Mouse (Mus musculus) MEL (cell line): ENCODE measurements around the gene Efna2. TPM values are rescaled to one million over a fixed set of nuclear protein-coding genes. Genes with fewer than 3 reads are reported as not detected.

ENCODE experiments used
- DNase-seq: peaks from one replicate; pipeline ENCODE4 v3.0.0; 2011; ENCODE audit warnings: low read depth, low spot score
- H3K27ac ChIP-seq: 2 replicates; pipeline ENCODE4 v1.5.1; 2012; ENCODE audit warnings: low read depth, mild to moderate bottlenecking, control low read depth, low read length, moderate library complexity; ENCODE audit not compliant: control insufficient read depth
- H3K27me3 ChIP-seq, 2 experiments: fragments of 150-350 bp in 1 of 2; sonication (generic) in 1 of 2; 2 replicates each; pipeline ENCODE4 v1.6.1; 2012; ENCODE audit warnings: low read length in 2 of 2, mild to moderate bottlenecking in 2 of 2, improper control_type of control experiment in 1 of 2, moderate library complexity in 1 of 2; ENCODE audit not compliant: insufficient read depth in 2 of 2, control insufficient read depth in 1 of 2
- H3K36me3 ChIP-seq, 2 experiments: 2 replicates each; pipeline ENCODE4 v1.6.1; 2012 to 2014; ENCODE audit warnings: low read length in 2 of 2, improper control_type of control experiment in 1 of 2, inconsistent platforms in 1 of 2, mild to moderate bottlenecking in 1 of 2; ENCODE audit not compliant: insufficient read depth in 2 of 2, control insufficient read depth in 1 of 2
- H3K4me1 ChIP-seq, 2 experiments: fragments of 150-350 bp in 1 of 2; sonication (generic) in 1 of 2; 2 replicates each; pipeline ENCODE4 v1.6.1; 2012; ENCODE audit warnings: low read length in 2 of 2, improper control_type of control experiment in 1 of 2, mild to moderate bottlenecking in 1 of 2; ENCODE audit not compliant: insufficient read depth in 2 of 2, control insufficient read depth in 1 of 2
- H3K4me3 ChIP-seq, 2 experiments: fragments of 150-350 bp in 1 of 2; sonication (generic) in 1 of 2; 2 replicates each; pipeline ENCODE4 v1.5.1; 2012; ENCODE audit warnings: low read depth in 2 of 2, low read length in 2 of 2, mild to moderate bottlenecking in 2 of 2, moderate library complexity in 2 of 2, control low read depth in 1 of 2, improper control_type of control experiment in 1 of 2; ENCODE audit not compliant: control insufficient read depth in 1 of 2, insufficient read depth in 1 of 2
- H3K79me2 ChIP-seq: 2 replicates; pipeline ENCODE4 v1.6.1; 2012; ENCODE audit warnings: mild to moderate bottlenecking, low read length, moderate library complexity; ENCODE audit not compliant: control insufficient read depth, poor library complexity, insufficient read depth
- H3K9ac ChIP-seq: 2 replicates; pipeline ENCODE4 v1.6.1; 2012; ENCODE audit warnings: low read depth, mild to moderate bottlenecking, control low read depth, low read length, moderate library complexity; ENCODE audit not compliant: control insufficient read depth, poor library complexity, severe bottlenecking
- H3K9me3 ChIP-seq: fragments of 150-350 bp; sonication (generic); replicated peaks from 2 replicates; pipeline ENCODE4 v1.6.1; 2012; ENCODE audit warnings: mild to moderate bottlenecking, low read length, improper control_type of control experiment, moderate library complexity; ENCODE audit not compliant: insufficient read depth
- BHLHE40 ChIP-seq: IDR thresholded peaks from 2 replicates; pipeline ENCODE4 v1.6.1; 2012; ENCODE audit warnings: low read depth, mild to moderate bottlenecking, inconsistent platforms, low read length, improper control_type of control experiment, borderline replicate concordance
- ELF1 ChIP-seq: IDR thresholded peaks from 2 replicates; pipeline ENCODE4 v1.6.1; 2014; ENCODE audit warnings: low read depth, mild to moderate bottlenecking, inconsistent platforms, low read length, improper control_type of control experiment, moderate library complexity
- EP300 ChIP-seq, 2 experiments: IDR thresholded peaks; 2 replicates each; pipeline ENCODE4 v1.6.1; 2011; ENCODE audit warnings: improper control_type of control experiment in 2 of 2, low read length in 2 of 2, low read depth in 1 of 2, mild to moderate bottlenecking in 1 of 2
- ETS1 ChIP-seq: IDR thresholded peaks from 2 replicates; pipeline ENCODE4 v1.6.1; 2012; ENCODE audit warnings: low read depth, mild to moderate bottlenecking, inconsistent platforms, low read length, improper control_type of control experiment, moderate library complexity
- GABPA ChIP-seq: IDR thresholded peaks from 2 replicates; pipeline ENCODE4 v1.6.1; 2012; ENCODE audit warnings: low read depth, mild to moderate bottlenecking, inconsistent platforms, low read length, improper control_type of control experiment, moderate library complexity
- GATA1 ChIP-seq: IDR thresholded peaks from 2 replicates; pipeline ENCODE4 v1.6.1; 2011; ENCODE audit warnings: low read depth, low read length, improper control_type of control experiment
- JUND ChIP-seq: IDR thresholded peaks from 2 replicates; pipeline ENCODE4 v1.6.1; 2011; ENCODE audit warnings: low read depth, mild to moderate bottlenecking, improper control_type of control experiment, low read length
- MAFK ChIP-seq: IDR thresholded peaks from 2 replicates; pipeline ENCODE4 v1.6.1; 2011; ENCODE audit warnings: low read depth, mild to moderate bottlenecking, low read length, improper control_type of control experiment, borderline replicate concordance
- MAX ChIP-seq: IDR thresholded peaks from 2 replicates; pipeline ENCODE4 v1.6.1; 2011; ENCODE audit warnings: low read length, improper control_type of control experiment
- MAZ ChIP-seq: IDR thresholded peaks from 2 replicates; pipeline ENCODE4 v1.6.1; 2012; ENCODE audit warnings: low read depth, mild to moderate bottlenecking, inconsistent platforms, low read length, improper control_type of control experiment
- MXI1 ChIP-seq: IDR thresholded peaks from 2 replicates; pipeline ENCODE4 v1.6.1; 2011; ENCODE audit warnings: mild to moderate bottlenecking, low read depth, low read length, improper control_type of control experiment
- MYB ChIP-seq: IDR thresholded peaks from 2 replicates; pipeline ENCODE4 v1.6.1; 2011; ENCODE audit warnings: mild to moderate bottlenecking, low read depth, low read length, improper control_type of control experiment
- NELFE ChIP-seq: IDR thresholded peaks from 2 replicates; pipeline ENCODE4 v1.6.1; 2011; ENCODE audit warnings: low read depth, low read length, improper control_type of control experiment
- NRF1 ChIP-seq: IDR thresholded peaks from 2 replicates; pipeline ENCODE4 v1.6.1; 2014; ENCODE audit warnings: low read depth, mild to moderate bottlenecking, inconsistent platforms, low read length, improper control_type of control experiment, moderate library complexity; ENCODE audit not compliant: poor library complexity, insufficient read depth, severe bottlenecking
- POLR2AphosphoS2 ChIP-seq: IDR thresholded peaks from 2 replicates; pipeline ENCODE4 v1.6.1; 2011; ENCODE audit warnings: low read length, improper control_type of control experiment
- RCOR1 ChIP-seq: IDR thresholded peaks from 2 replicates; pipeline ENCODE4 v1.6.1; 2012; ENCODE audit warnings: low read depth, mild to moderate bottlenecking, inconsistent platforms, low read length, improper control_type of control experiment
- SIN3A ChIP-seq: IDR thresholded peaks from 2 replicates; pipeline ENCODE4 v1.6.1; 2012; ENCODE audit warnings: low read length, improper control_type of control experiment, inconsistent platforms
- TCF12 ChIP-seq: IDR thresholded peaks from 2 replicates; pipeline ENCODE4 v1.6.1; 2014; ENCODE audit warnings: low read depth, mild to moderate bottlenecking, inconsistent platforms, low read length, improper control_type of control experiment, moderate library complexity
- USF2 ChIP-seq, 2 experiments: IDR thresholded peaks; 2 replicates each; pipeline ENCODE4 v1.6.1; 2011 to 2012; ENCODE audit warnings: improper control_type of control experiment in 2 of 2, low read length in 2 of 2, borderline replicate concordance in 1 of 2, inconsistent platforms in 1 of 2, low read depth in 1 of 2, mild to moderate bottlenecking in 1 of 2; ENCODE audit not compliant: insufficient read depth in 1 of 2
- ZKSCAN1 ChIP-seq: IDR thresholded peaks from 2 replicates; pipeline ENCODE4 v1.6.1; 2012; ENCODE audit warnings: low read depth, mild to moderate bottlenecking, inconsistent platforms, low read length, improper control_type of control experiment, moderate library complexity
- ZNF384 ChIP-seq: IDR thresholded peaks from 2 replicates; pipeline ENCODE4 v1.6.1; 2012; ENCODE audit warnings: low read depth, mild to moderate bottlenecking, inconsistent platforms, low read length, improper control_type of control experiment
- polyA plus RNA-seq, 2 experiments: library from polyadenylated mRNA; stranded (reverse) in 1 of 2; unstranded in 1 of 2; fragments of >175 nt in 1 of 2; fragments of >200 nt in 1 of 2; gene quantifications; 2 replicates each; pipeline versions ENCODE4 v1.2.1 to v1.2.4; 2012; ENCODE audit warnings: low replicate concordance in 2 of 2, low read depth in 1 of 2; ENCODE audit not compliant: insufficient read length in 2 of 2, insufficient read depth in 1 of 2, missing spikeins in 1 of 2
- total RNA-seq: library from RNA; depleted of rRNA; stranded (reverse); fragments of 300-350 nt; gene quantifications from 2 replicates; pipeline ENCODE4 v1.2.3, GENCODE M21; 2012

Gene Efna2
- total and polyA plus RNA-seq, 3 experiments: 0.12 to 2.8 TPM; not detected in 1

GRCm38 (mm10) chr10:80159561-80160454 is 19.5 kb upstream of the Efna2 start (continued):
- TF ChIP-seq MXI1: peak; percentile 97
- TF ChIP-seq GATA1: no peak; the same call in 1 of the 2 replicates
- no peak for TF ChIP-seq GABPA
- peak; percentile 84 for TF ChIP-seq NRF1
- no peak; the same call in 1 of the 2 replicates for TF ChIP-seq POLR2AphosphoS2
- no peak for TF ChIP-seq USF2 (IDR thresholded peaks at IDR 0.05; ENCODE audit: borderline replicate concordance in 1 of 2, insufficient read depth in 1 of 2, low read depth in 1 of 2, low read length in 2 of 2)
- peak; percentile 83 for TF ChIP-seq BHLHE40
- TF ChIP-seq, all 39 proteins: peak for 19

GRCm38 (mm10) chr10:80160455-80161371 is 18.6 kb upstream of the Efna2 start:
- Histone ChIP-seq H3K27ac (peak overlapping the region; percentile 77), H3K4me1 (peaks cover 6 to 35% of the 10 kb centered on the region in 2 experiments; a peak in 3 of 4 replicates), H3K27me3 (no peaks in the 10 kb centered on the region), H3K79me2 (no peaks in the 10 kb centered on the region; the same call in 1 of the 2 replicates), H3K4me3 (peak overlapping the region; percentile 53 to 58), H3K9ac (peak overlapping the region; percentile 66), H3K9me3 (no peaks in the 10 kb centered on the region), H3K36me3 (peaks cover 0 to 18% of the 10 kb centered on the region in 2 experiments; a peak in 2 of 4 replicates)
- DNase-seq: peak; percentile 66
- TF ChIP-seq NRF1 (no peak), GATA1 (0 out of 2 replicates have a peak, but pooled peaks have one; percentile 30), MAFK (no peak), TCF12 (peak; percentile 25; the same call in 1 of the 2 replicates), SIN3A (peak; percentile 51), MAZ (peak; percentile 9; the same call in 1 of the 2 replicates), ETS1 (peak; percentile 11; the same call in 1 of the 2 replicates), JUND (no peak), ZNF384 (no peak), EP300 (IDR thresholded peaks at IDR 0.05; ENCODE audit: low read depth in 1 of 2, low read length in 2 of 2) (peak in 1 of 2 experiments; percentile 16; a peak in 1 of 4 replicates), ZKSCAN1 (no peak), RCOR1 (0 out of 2 replicates have a peak, but pooled peaks have one; percentile 13), NELFE (peak; percentile 51), MYB (no peak), MAX (peak; percentile 53; the same call in 1 of the 2 replicates), ELF1 (no peak)
